Mouse (Mus musculus) left cerebral cortex, adult 2 months (tissue): ENCODE measurements around the gene Taok3. TPM values are rescaled to one million over a fixed set of nuclear protein-coding genes. Genes with fewer than 3 reads are reported as not detected.
A peak's percentile ranks its signal among the peaks of the same experiment; 100 is the strongest.

Experiments used
- DNase-seq, 2 experiments: peaks; one replicate each; pipeline ENCODE4 v3.0.0; 2021 to 2022; ENCODE audit warnings: low spot score in 2 of 2, mixed read lengths in 1 of 2; ENCODE audit errors: extremely low spot score in 1 of 2
- H3K27ac ChIP-seq: fragments of 200-600 bp; 2 replicates; pipeline ENCODE4 v1.8.1; 2022
- H3K4me3 ChIP-seq: fragments of 200-600 bp; 2 replicates; pipeline ENCODE4 v1.8.1; 2022
- CTCF ChIP-seq: fragments of 200-600 bp; IDR thresholded peaks from 2 replicates; pipeline ENCODE4 v1.8.1; 2022; ENCODE audit warnings: antibody characterized with exemption, mild to moderate bottlenecking, moderate library complexity
- intact Hi-C: fragments of 180-260 bp; cut with DNase I; formaldehyde crosslinking; loops from one replicate; pipeline ENCODE4 v1.15.1; 2025
- total RNA-seq, 2 experiments: library from RNA; stranded (reverse); gene quantifications; 2 replicates each; pipeline ENCODE4 v1.2.3; 2021

The Taok3 gene
- total RNA-seq, 2 experiments from 2014 or later: 52.5 to 54.7 TPM

DNA sequence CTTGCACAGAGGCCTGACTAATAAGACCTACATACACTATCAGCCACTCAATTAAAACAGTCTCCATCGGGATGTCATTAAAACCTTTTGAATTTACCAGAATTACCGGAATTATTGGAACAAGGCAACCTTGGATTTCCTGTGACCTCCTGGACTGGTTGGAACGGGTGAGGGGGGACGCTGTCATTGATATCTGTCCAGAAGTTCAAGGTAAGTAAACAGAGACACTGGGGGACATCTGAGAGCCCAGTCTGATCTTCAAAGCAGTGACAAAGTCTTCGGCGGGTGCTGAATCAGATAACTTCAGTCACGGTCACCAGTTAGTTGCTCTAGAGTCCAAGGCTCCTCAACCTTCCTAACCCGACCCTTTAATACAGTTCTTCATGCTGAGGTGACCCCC lies 175.1 kb downstream of the Taok3 start:
- TF ChIP-seq CTCF: no peak
- DNase-seq: no peak
- Histone ChIP-seq H3K27ac (no peak overlapping the region), H3K4me3 (no peak overlapping the region)
- intact Hi-C loops: no loop called here

DNA sequence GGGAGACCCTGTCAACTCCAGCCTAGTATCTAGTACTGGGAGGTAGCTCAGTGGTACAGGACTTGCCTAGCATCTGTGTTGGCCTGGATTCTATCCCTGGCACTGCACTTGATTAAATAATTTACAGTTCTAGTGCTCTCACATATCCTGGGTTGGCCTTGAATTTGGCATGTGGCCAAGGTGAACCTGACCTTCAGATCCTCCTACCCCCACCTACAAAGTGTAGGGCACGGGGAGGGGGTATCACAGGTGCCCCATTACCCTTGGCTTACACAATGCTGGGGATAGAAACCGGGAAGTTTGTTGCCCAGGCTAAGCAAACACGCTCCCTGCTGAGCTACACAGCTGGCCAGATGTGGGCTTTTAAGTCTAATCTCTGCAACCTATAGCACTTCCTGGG lies 183.0 kb downstream of the Taok3 start:
- TF ChIP-seq CTCF: no peak
- intact Hi-C loops: no loop called here
- no peak for DNase-seq
- H3K4me3 ChIP-seq: no peak overlapping the region
- H3K27ac ChIP-seq: no peak overlapping the region

GRCm38 (mm10) chr5:117303691-117304579 lies 184.0 kb downstream of the Taok3 start:
- TF ChIP-seq CTCF: no peak
- intact Hi-C loops: no loop called here
- DNase-seq: no peak
- Histone ChIP-seq H3K27ac (no peak overlapping the region), H3K4me3 (no peak overlapping the region)

DNA sequence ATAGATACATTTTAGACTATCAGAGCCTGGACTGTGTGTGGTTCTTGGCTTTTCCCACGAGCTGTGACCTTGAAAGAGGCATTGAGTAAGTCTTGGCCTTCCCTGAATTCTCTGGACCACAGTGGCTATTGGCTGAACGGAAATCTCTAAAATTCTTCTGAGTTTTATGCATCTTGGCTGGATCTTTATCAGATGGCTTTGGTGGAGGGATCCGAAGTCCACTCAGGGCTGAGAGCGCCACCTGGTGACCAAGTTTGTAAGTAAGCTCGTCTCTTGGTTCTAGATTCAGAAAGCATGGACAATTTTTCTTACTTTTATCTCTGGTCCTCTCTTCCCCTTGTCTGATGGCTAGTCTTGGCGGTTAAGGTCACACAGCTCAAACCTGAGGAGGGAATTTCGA lies 185.0 kb downstream of the Taok3 start:
- DNase-seq: peak; percentile 62 to 84
- intact Hi-C loops: loop anchor here (5.0 kb wide), 3 partner anchors 102 to 188 kb away; partner anchors contain the start of gene Suds3
- Histone ChIP-seq H3K27ac (no peak overlapping the region), H3K4me3 (no peak overlapping the region)
- peak; percentile 78 for TF ChIP-seq CTCF

DNA sequence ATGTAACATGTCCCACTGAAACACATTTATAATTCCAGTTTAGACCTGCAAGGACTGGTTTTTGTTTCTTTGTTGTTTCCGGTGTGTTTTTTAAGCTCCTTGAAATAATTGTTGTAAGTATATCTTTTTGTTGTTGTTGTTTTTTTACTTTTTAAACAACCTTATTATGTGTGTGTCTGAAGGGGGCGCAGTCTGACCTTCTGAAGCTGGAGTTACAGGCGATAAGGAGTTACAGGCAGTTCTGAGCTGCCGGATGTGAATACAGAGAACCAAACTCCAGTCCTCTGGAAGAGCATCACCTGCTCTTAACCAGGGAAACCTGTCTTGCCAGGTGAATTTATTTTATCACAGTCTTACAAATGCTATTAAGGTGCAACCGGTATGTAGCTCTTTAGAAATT lies 185.8 kb downstream of the Taok3 start:
- TF ChIP-seq CTCF: no peak
- no peak for DNase-seq
- H3K27ac ChIP-seq: no peak overlapping the region
- intact Hi-C loops: loop anchor here (5.0 kb wide), 3 partner anchors 102 to 188 kb away; partner anchors contain the start of gene Suds3
- H3K4me3 ChIP-seq: no peak overlapping the region

DNA sequence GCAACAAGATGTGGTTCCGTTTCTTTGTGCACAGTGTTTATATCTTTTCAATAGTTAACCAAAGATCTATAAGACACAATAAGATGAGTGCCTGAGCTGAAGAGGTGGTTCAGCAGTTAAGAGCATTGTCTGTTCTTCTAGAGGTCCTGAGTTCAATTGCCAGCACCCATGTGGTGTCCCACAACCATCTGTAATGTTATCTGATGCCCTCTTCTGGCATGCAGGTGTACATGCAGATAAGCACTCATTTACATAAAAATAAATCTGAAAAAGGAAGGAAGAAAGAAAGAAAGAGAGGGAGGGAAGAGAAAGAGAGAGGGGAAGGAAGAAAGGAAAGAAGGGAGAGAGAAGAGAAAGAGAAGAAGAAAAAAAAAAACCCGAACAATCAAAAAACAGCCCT lies 186.9 kb downstream of the Taok3 start:
- no peak overlapping the region for H3K27ac ChIP-seq
- H3K4me3 ChIP-seq: no peak overlapping the region
- intact Hi-C loops: loop anchor here (5.0 kb wide), 3 partner anchors 100 to 190 kb away; partner anchors contain the start of gene Suds3
- DNase-seq: no peak
- TF ChIP-seq CTCF: no peak; the same call in none of the 2 replicates

DNA sequence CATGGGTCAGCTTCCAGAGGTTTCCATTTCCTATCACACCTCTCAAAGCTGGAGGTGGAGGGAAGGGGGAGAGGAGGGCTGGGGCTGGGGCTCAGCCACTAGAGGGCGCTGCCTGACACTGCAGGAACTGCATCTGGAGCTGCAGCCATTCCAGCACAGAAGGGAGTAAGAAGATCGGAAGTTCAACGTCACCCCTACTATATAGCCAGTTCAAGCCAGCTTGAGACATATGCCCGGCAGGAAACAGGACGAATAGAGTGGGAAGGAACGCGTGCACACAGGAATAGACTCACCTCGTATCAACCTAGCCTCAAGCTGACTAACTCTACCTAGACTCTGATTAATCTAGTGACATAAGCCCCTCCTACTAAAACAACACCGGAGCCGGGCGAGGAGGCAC lies 187.8 kb downstream of the Taok3 start:
- intact Hi-C loops: loop anchor here (5.0 kb wide), 3 partner anchors 100 to 190 kb away; partner anchors contain the start of gene Suds3
- peak; percentile 86 for TF ChIP-seq CTCF
- Histone ChIP-seq H3K27ac (no peak overlapping the region), H3K4me3 (no peak overlapping the region)
- peak; percentile 54 to 59 for DNase-seq

- Histone ChIP-seq H3K27ac (no peak overlapping the region), H3K4me3 (no peak overlapping the region)
- intact Hi-C loops: no loop called here
- TF ChIP-seq CTCF: no peak
- no peak for DNase-seq
These were observed 193.5 kb downstream of the Taok3 start for GRCm38 (mm10) chr5:117313420-117313819.

DNA sequence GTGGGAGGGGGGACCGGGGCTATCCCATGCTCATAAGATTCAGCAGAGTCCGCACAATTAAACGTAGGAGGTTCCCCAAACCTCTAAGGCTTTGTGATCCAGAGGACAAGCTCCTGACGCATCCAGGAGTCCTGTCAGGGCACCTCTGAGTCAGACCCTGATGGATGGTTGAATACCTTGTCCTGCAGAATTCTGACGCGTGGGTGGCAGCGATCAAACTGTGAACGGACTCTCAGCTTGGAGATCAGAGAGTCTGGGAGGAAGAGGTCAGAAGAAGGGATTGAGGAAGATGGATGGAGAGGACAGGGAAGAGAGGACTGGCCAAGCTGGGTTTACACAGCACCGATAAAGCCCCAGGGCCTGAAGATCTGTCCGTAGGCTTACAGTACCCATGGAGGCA lies 194.0 kb downstream of the Taok3 start:
- H3K4me3 ChIP-seq: no peak overlapping the region
- intact Hi-C loops: no loop called here
- TF ChIP-seq CTCF: no peak
- DNase-seq: no peak
- H3K27ac ChIP-seq: no peak overlapping the region

- TF ChIP-seq CTCF: no peak
- DNase-seq: no peak
- H3K4me3 ChIP-seq: no peak overlapping the region
- H3K27ac ChIP-seq: no peak overlapping the region
- intact Hi-C loops: no loop called here
These were observed 194.9 kb downstream of the Taok3 start for GRCm38 (mm10) chr5:117314587-117315428.

DNA sequence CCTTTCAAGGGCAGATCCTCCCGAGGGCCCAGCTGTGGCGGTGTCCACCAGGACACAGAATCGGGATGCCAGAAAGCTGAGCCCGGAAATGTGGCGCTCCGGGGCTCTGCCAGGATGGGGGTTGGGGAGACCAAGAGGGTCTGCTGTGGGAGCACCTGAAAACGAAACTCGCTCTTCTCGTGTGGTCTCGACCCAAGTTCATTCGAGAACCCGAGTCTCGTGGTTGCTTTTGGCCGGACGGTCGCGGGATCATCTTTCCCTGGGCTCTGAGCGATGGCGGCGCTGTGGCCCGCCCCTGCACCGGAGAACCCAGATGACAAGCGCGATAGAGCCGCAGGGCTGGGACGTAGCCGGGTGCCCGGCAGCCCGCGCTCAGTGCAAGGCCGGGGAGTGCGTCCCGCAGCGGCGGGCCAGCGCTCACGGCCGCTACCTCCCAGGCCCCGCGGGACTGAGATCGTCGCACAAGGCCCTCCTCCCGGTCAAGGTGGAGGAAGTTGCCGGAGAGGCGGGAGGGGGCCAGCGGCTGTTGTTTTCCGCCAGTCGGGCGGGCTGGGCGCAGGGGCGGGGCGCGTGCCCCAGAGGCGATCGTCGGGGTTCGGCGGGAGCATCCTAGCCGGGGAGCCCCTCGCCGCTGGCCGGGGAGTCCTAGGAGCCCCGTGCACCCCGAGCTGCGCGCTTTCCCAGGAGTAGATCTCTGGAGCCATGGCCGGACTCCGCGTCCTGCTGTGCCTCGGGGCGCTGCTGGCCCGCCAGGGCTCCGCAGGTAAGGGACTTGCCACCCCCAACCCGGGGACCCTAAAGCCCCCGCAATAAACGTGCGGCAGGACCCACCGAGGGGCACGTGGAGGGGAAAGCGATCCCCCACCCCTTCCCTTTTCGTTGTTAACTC lies 199.1 kb downstream of the Taok3 start, which contains the start of gene Vsig10:
Vsig10 (plus strand) TSS at position 343 of the 889 bp plus-strand sequence.
- TF ChIP-seq CTCF: no peak

More for the DNA sequence above, 199.1 kb downstream of the Taok3 start, which contains the start of gene Vsig10:
- H3K4me3 ChIP-seq: peak within 1 kb of the TSS; percentile 72
- peak; percentile 32 to 45 for DNase-seq
- intact Hi-C loops: loop anchor here (2.0 kb wide), 1 partner anchor 38 kb away; the partner anchor contains the start of gene Wsb2
- peak within 1 kb of the TSS; percentile 78 for H3K27ac ChIP-seq
